In genomic region chr1:184824439-184824851, GRCm38 (mm10) we compare ENCODE assay signal across 8 mouse cellular contexts. TPM values are rescaled to one million over a fixed set of nuclear protein-coding genes. Genes with fewer than 3 reads are reported as not detected.
A peak's percentile ranks its signal among the peaks of the same experiment; 100 is the strongest.
DNase-seq lines count a peak whose midpoint lies in the region; ATAC-seq and TF ChIP-seq lines count a peak whose summit lies in the region.

No protein-coding gene starts in this region.

- no peaks in the 10 kb centered on the region for H3K9me3 ChIP-seq in heart, embryonic 11.5 days (replicated peaks; ENCODE audit: control insufficient read depth, low read length)
- no peaks in the 10 kb centered on the region for H3K9me3 ChIP-seq in kidney, embryonic 15.5 days (replicated peaks)

- peaks cover 15% of the 10 kb centered on the region; the same call in 1 of the 2 replicates for H3K79me2 ChIP-seq in liver, adult 2 months (ENCODE audit: control insufficient read depth, insufficient read depth, low read length)
- no peaks in the 10 kb centered on the region for H3K79me2 ChIP-seq in myocyte (ENCODE audit: control insufficient read depth, insufficient read depth)

- TF ChIP-seq POLR2A in bone marrow, adult 2 months (IDR thresholded peaks at IDR 0.05; ENCODE audit: borderline replicate concordance, control insufficient read depth, low read depth, low read length), result no peak
- no peak for TF ChIP-seq POLR2A in embryonic fibroblast, embryonic 13.5 days (IDR thresholded peaks at IDR 0.05; ENCODE audit: low read depth, low read length)
- no peak for TF ChIP-seq POLR2A in liver, adult 2 months (IDR thresholded peaks at IDR 0.05; ENCODE audit: extremely low read depth, insufficient read depth, low read length)
- no peak for TF ChIP-seq POLR2A in myocyte (IDR thresholded peaks at IDR 0.05; ENCODE audit: insufficient read length, low read depth)

- H3K27ac ChIP-seq in bone marrow, adult 2 months (ENCODE audit: control insufficient read depth, insufficient read depth, low read depth, low read length, poor library complexity), result no peak overlapping the region
- no peak overlapping the region for H3K27ac ChIP-seq in embryonic fibroblast, embryonic 13.5 days (ENCODE audit: insufficient read depth, low read length)
- no peak overlapping the region for H3K27ac ChIP-seq in heart, embryonic 11.5 days (ENCODE audit: low read depth, low read length)
- H3K27ac ChIP-seq in kidney, embryonic 15.5 days, result no peak overlapping the region
- peak overlapping the region; percentile 98 for H3K27ac ChIP-seq in liver, adult 2 months (replicated peaks; ENCODE audit: insufficient read depth, low read depth, low read length)

- H3K4me3 ChIP-seq in bone marrow, adult 2 months (replicated peaks; ENCODE audit: control insufficient read depth, low read depth, low read length), result no peak overlapping the region
- no peak overlapping the region for H3K4me3 ChIP-seq in embryonic fibroblast, embryonic 13.5 days (ENCODE audit: insufficient read depth, low read length)
- no peak overlapping the region for H3K4me3 ChIP-seq in heart, embryonic 11.5 days (ENCODE audit: low read depth, low read length)
- no peak overlapping the region for H3K4me3 ChIP-seq in kidney, embryonic 15.5 days (replicated peaks)
- no peak overlapping the region for H3K4me3 ChIP-seq in liver, adult 2 months (ENCODE audit: insufficient read depth, low read depth, low read length)
- no peak overlapping the region for H3K4me3 ChIP-seq in myocyte

- H3K9ac ChIP-seq in heart, embryonic 11.5 days (ENCODE audit: low read depth, low read length), result no peak overlapping the region
- no peak overlapping the region for H3K9ac ChIP-seq in kidney, embryonic 15.5 days
- peak overlapping the region; percentile 61 for H3K9ac ChIP-seq in liver, adult 2 months (ENCODE audit: low read depth, low read length)

- ATAC-seq in heart, embryonic 11.5 days (replicated peaks; ENCODE audit: insufficient number of reproducible peaks, low FRiP score, low TSS enrichment), result peak; percentile 71
- ATAC-seq in kidney, embryonic 15.5 days (replicated peaks; ENCODE audit: low FRiP score), result peak; percentile 85

- DNase-seq in A20 (ENCODE audit: low read depth, low spot score), result peak; percentile 89
- DNase-seq in liver, adult 2 months (ENCODE audit: extremely low read depth, low read depth, low spot score), result peak; percentile 99
- peak; percentile 83 to 96 for DNase-seq in spleen, postnatal 4 days (ENCODE audit: low spot score in 2 of 2)

- 5% methylated on average over 12 of the region's 12 CpGs for WGBS in bone marrow, adult 2 months
- WGBS in heart, embryonic 11.5 days (ENCODE audit: insufficient replicate concordance), result 3% methylated on average over 12 of the region's 12 CpGs
- WGBS in kidney, embryonic 15.5 days, result 5% methylated on average over 12 of the region's 12 CpGs
- WGBS in liver, adult 2 months, result 2% methylated on average over 12 of the region's 12 CpGs

- peak; percentile 98 for TF ChIP-seq CTCF in bone marrow, adult 2 months (IDR thresholded peaks at IDR 0.05; ENCODE audit: control insufficient read depth, insufficient read depth, low read length)
- peak; percentile 99 for TF ChIP-seq CTCF in embryonic fibroblast, embryonic 13.5 days (IDR thresholded peaks at IDR 0.05; ENCODE audit: borderline replicate concordance, insufficient read depth, low read length)
- peak; percentile 99 for TF ChIP-seq CTCF in liver, adult 2 months (IDR thresholded peaks at IDR 0.05; ENCODE audit: low read depth, low read length)

- peak overlapping the region; percentile 42 for H3K4me2 ChIP-seq in heart, embryonic 11.5 days
- H3K4me2 ChIP-seq in kidney, embryonic 15.5 days, result peak overlapping the region; percentile 24
- peak overlapping the region; percentile 77 for H3K4me2 ChIP-seq in myocyte (ENCODE audit: low read depth)

- no peaks in the 10 kb centered on the region; the same call in 1 of the 2 replicates for H3K4me1 ChIP-seq in bone marrow, adult 2 months (ENCODE audit: control insufficient read depth, insufficient read depth, low read length)
- no peaks in the 10 kb centered on the region for H3K4me1 ChIP-seq in embryonic fibroblast, embryonic 13.5 days (ENCODE audit: control insufficient read depth, insufficient read depth, low read length)
- H3K4me1 ChIP-seq in heart, embryonic 11.5 days (ENCODE audit: control insufficient read depth, insufficient read depth, low read length), result peaks cover 3% of the 10 kb centered on the region; the same call in 1 of the 2 replicates
- H3K4me1 ChIP-seq in kidney, embryonic 15.5 days, result peaks cover 19% of the 10 kb centered on the region
- H3K4me1 ChIP-seq in liver, adult 2 months (ENCODE audit: control insufficient read depth, insufficient read depth, low read length), result peaks cover 32% of the 10 kb centered on the region

- no peaks in the 10 kb centered on the region for H3K27me3 ChIP-seq in heart, embryonic 11.5 days (ENCODE audit: control insufficient read depth, insufficient read depth, low read length)
- H3K27me3 ChIP-seq in kidney, embryonic 15.5 days, result no peaks in the 10 kb centered on the region
- H3K27me3 ChIP-seq in liver, adult 2 months (ENCODE audit: control insufficient read depth, insufficient read depth, low read length), result no peaks in the 10 kb centered on the region
- H3K27me3 ChIP-seq in myocyte (ENCODE audit: control insufficient read depth, insufficient read depth, insufficient read length), result no peaks in the 10 kb centered on the region

- no peak overlapping the region for H3ac ChIP-seq in myocyte (ENCODE audit: control insufficient read depth, insufficient read length)

- no peaks in the 10 kb centered on the region for H3K36me3 ChIP-seq in heart, embryonic 11.5 days (ENCODE audit: control insufficient read depth, insufficient read depth, low read length)
- peaks cover 24% of the 10 kb centered on the region for H3K36me3 ChIP-seq in kidney, embryonic 15.5 days
- H3K36me3 ChIP-seq in liver, adult 2 months (ENCODE audit: control insufficient read depth, insufficient read depth, low read length), result peaks cover 25% of the 10 kb centered on the region
- peaks cover 15% of the 10 kb centered on the region for H3K36me3 ChIP-seq in myocyte (ENCODE audit: control insufficient read depth, insufficient read depth)

TF ChIP-seq in myocyte, 11 proteins besides CTCF, POLR2A, EP300 and RAD21:
- TF ChIP-seq E2F4 (IDR thresholded peaks at IDR 0.05; ENCODE audit: insufficient read depth) (no peak), SRF (IDR thresholded peaks at IDR 0.05; ENCODE audit: control insufficient read depth, insufficient read length, low read depth) (peak; percentile 18), USF1 (IDR thresholded peaks at IDR 0.05; ENCODE audit: low read depth) (peak; percentile 26)

RNA-seq across cellular contexts. Expression of gene Marc1, which starts 13.3 kb away (rescaled TPM):
- polyA plus RNA-seq in bone marrow, adult 2 months (2011; ENCODE audit: insufficient read depth, insufficient read length, low replicate concordance, missing spikeins), result 2.3 and 5.9 TPM in 2 replicates
- polyA plus RNA-seq in embryonic fibroblast, embryonic 13.5 days (2011; ENCODE audit: insufficient read length, low read depth, missing spikeins), result not detected in 2 replicates
- 0.07 TPM in 1 of 2 replicates, not detected in the other for polyA plus RNA-seq in heart, embryonic 11.5 days (2014; fragmentation: Nextera tagmentation; extraction: Ambion mirVana)
- 0.30 and 0.61 TPM in 2 replicates for polyA plus RNA-seq in kidney, embryonic 15.5 days (2015; fragmentation: Nextera tagmentation; extraction: Ambion mirVana)
- total RNA-seq in liver, adult 2 months (2014; rRNA removed), result 345 and 386 TPM in 2 replicates
- polyA plus RNA-seq in liver, adult 2 months (2012; rRNA removed), result 395 and 462 TPM in 2 replicates
- not detected for polyA plus RNA-seq in myocyte (2012; fragmentation: generic; extraction: Trizol)

RNA-seq across cellular contexts. Expression of gene Marc2, which starts 21.8 kb away (rescaled TPM):
- 92.0 and 103 TPM in 2 replicates for polyA plus RNA-seq in bone marrow, adult 2 months (2011; ENCODE audit: insufficient read depth, insufficient read length, low replicate concordance, missing spikeins)
- polyA plus RNA-seq in embryonic fibroblast, embryonic 13.5 days (2011; ENCODE audit: insufficient read length, low read depth, missing spikeins), result 86.4 and 97.6 TPM in 2 replicates
- polyA plus RNA-seq in heart, embryonic 11.5 days (2014; fragmentation: Nextera tagmentation; extraction: Ambion mirVana), result 97.0 and 104 TPM in 2 replicates
- polyA plus RNA-seq in kidney, embryonic 15.5 days (2015; fragmentation: Nextera tagmentation; extraction: Ambion mirVana), result 185 and 196 TPM in 2 replicates
- 563 and 653 TPM in 2 replicates for total RNA-seq in liver, adult 2 months (2014; rRNA removed)
- polyA plus RNA-seq in liver, adult 2 months (2012; rRNA removed), result 365 and 397 TPM in 2 replicates
- 99.6 TPM for polyA plus RNA-seq in myocyte (2012; fragmentation: generic; extraction: Trizol)

RNA-seq across cellular contexts. Expression of gene C130074G19Rik, which starts 58.6 kb away (rescaled TPM):
- polyA plus RNA-seq in bone marrow, adult 2 months (2011; ENCODE audit: insufficient read depth, insufficient read length, low replicate concordance, missing spikeins), result 7.9 and 10.5 TPM in 2 replicates
- 0.18 and 0.32 TPM in 2 replicates for polyA plus RNA-seq in embryonic fibroblast, embryonic 13.5 days (2011; ENCODE audit: insufficient read length, low read depth, missing spikeins)
- 0.37 and 0.60 TPM in 2 replicates for polyA plus RNA-seq in heart, embryonic 11.5 days (2014; fragmentation: Nextera tagmentation; extraction: Ambion mirVana)
- polyA plus RNA-seq in kidney, embryonic 15.5 days (2015; fragmentation: Nextera tagmentation; extraction: Ambion mirVana), result 2.3 and 2.7 TPM in 2 replicates
- total RNA-seq in liver, adult 2 months (2014; rRNA removed), result 84.6 and 88.6 TPM in 2 replicates
- 56.3 and 68.3 TPM in 2 replicates for polyA plus RNA-seq in liver, adult 2 months (2012; rRNA removed)
- polyA plus RNA-seq in myocyte (2012; fragmentation: generic; extraction: Trizol), result 0.01 TPM

Comparison
In these comparisons a context has a peak if more than half of its experiments do, and no peak if none do; other contexts are left out.
1. H3K4me2 ChIP-seq: peak in every context shown above with its lines; median percentile 77 in myocyte; 42 in heart, embryonic 11.5 days; 24 in kidney, embryonic 15.5 days.
2. RNA of gene Marc1, which starts 13.3 kb away (polyA plus RNA-seq): 395 to 462 TPM in liver, adult 2 months; 2.3 to 5.9 TPM in bone marrow, adult 2 months, 0.30 to 0.61 TPM in kidney, embryonic 15.5 days, 0.07 TPM in heart, embryonic 11.5 days, not detected in myocyte (single experiment) and not detected in embryonic fibroblast, embryonic 13.5 days; every median in the first group is over 10 times any median in the second.
3. Peak in every context shown above with its lines, with median percentiles within 50 percentile points of each other: DNase-seq and CTCF ChIP-seq.